Mouse (Mus musculus) cortical plate, adult 2 months (tissue): ENCODE results near the gene Bdp1.

Experiments used
- CTCF ChIP-seq: fragments of 200-500 bp; IDR thresholded peaks from 2 replicates; pipeline ENCODE4 v1.5.1; 2011; ENCODE audit warnings: mild to moderate bottlenecking, control low read depth, low read length; ENCODE audit not compliant: insufficient read depth; ENCODE audit errors: extremely low read depth
- POLR2A ChIP-seq: fragments of 200-500 bp; IDR thresholded peaks from 2 replicates; pipeline ENCODE4 v1.6.1; 2011; ENCODE audit warnings: mild to moderate bottlenecking, low read length, control low read depth; ENCODE audit not compliant: insufficient read depth; ENCODE audit errors: extremely low read depth

DNA sequence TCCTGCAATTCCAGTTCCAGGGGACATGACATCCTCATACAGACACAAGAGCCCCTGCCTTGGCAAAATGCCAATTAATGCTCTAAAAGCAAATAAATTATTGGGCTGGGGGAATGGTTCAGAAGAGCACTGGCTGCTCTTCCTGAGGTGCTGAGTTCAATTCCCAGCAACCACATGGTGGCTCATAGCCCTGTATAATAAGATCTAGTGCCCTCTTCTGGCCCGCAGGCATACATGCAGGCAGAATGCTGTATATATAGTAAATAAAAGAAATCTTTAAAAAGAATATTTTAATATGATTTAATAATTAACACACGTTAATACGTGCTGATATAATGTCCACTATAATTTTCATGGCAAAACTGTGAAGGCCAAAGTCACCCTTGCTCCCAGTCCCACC is 105.8 kb downstream of the Bdp1 start:
- TF ChIP-seq POLR2A (no peak), CTCF (no peak)
